Mouse (Mus musculus) gastrocnemius, adult 8-10 months (tissue): ENCODE results near the gene Traf7. TPM values are rescaled to one million over a fixed set of nuclear protein-coding genes. Genes with fewer than 3 reads are reported as not detected.

ENCODE experiments used
- total RNA-seq, 4 experiments: library from RNA; stranded (reverse); gene quantifications; 2 replicates each; pipeline ENCODE4 v1.2.4; 2022

Traf7 gene
- total RNA-seq, 4 experiments from 2014 or later: 25.0 to 28.2 (median 26.2) TPM

Other genes with a start within 250 kb of the Traf7 start
- not detected for gene Abca17, start 176.9 kb downstream of the Traf7 start, total RNA-seq
- gene Abca3, start 176.0 kb downstream of the Traf7 start, total RNA-seq: 1 to 10 TPM; 5.7 to 6.7 (median 6.4) TPM
- 10 to 100 TPM; 51.0 to 54.1 (median 52.4) TPM for gene Rnps1, start 113.4 kb downstream of the Traf7 start, total RNA-seq
- 100 to 1,000 TPM; 133 to 159 (median 146) TPM for gene Eci1, start 101.3 kb downstream of the Traf7 start, total RNA-seq
- 1 to 10 TPM in 1 of 4 experiments, under 1 TPM in 3; 0.15 to 1.0 (median 0.79) TPM for gene Dnase1l2, start 84.8 kb downstream of the Traf7 start, total RNA-seq
- 10 to 100 TPM; 13.6 to 14.6 (median 14.2) TPM for gene E4f1, start 57.6 kb downstream of the Traf7 start, total RNA-seq
- 10 to 100 TPM; 55.1 to 60.3 (median 60.2) TPM for gene Pgp, start 57.5 kb downstream of the Traf7 start, total RNA-seq
- not detected for gene Bricd5, start 54.1 kb downstream of the Traf7 start, total RNA-seq
- gene Mlst8, start 48.9 kb downstream of the Traf7 start, total RNA-seq: 10 to 100 TPM in 2 of 4 experiments, 1 to 10 TPM in 2; 8.2 to 11.3 (median 9.6) TPM
- gene Caskin1, start 39.3 kb downstream of the Traf7 start, total RNA-seq: under 1 TPM in 2 of 4 experiments, not detected in 2; 0.05 to 0.21 TPM
- gene Rab26, start 6.3 kb upstream of the Traf7 start, total RNA-seq: under 1 TPM in 1 of 4 experiments, not detected in 3; 0.27 TPM
- gene Pkd1, start 21.9 kb upstream of the Traf7 start, total RNA-seq: 10 to 100 TPM; 14.6 to 20.4 (median 19.0) TPM
- 10 to 100 TPM; 75.8 to 86.4 (median 82.7) TPM for gene Tsc2, start 104.7 kb upstream of the Traf7 start, total RNA-seq
- 1 to 10 TPM; 1.8 to 3.4 (median 2.2) TPM for gene Nthl1, start 104.7 kb upstream of the Traf7 start, total RNA-seq
- gene Slc9a3r2, start 122.4 kb upstream of the Traf7 start, total RNA-seq: 10 to 100 TPM; 17.8 to 38.4 (median 20.8) TPM
- gene Npw, start 130.5 kb upstream of the Traf7 start, total RNA-seq: not detected
- 10 to 100 TPM; 22.4 to 27.6 (median 27.0) TPM for gene Zfp598, start 141.7 kb upstream of the Traf7 start, total RNA-seq
- under 1 TPM in 1 of 4 experiments, not detected in 3; 0.17 TPM for gene Syngr3, start 162.0 kb upstream of the Traf7 start, total RNA-seq
- gene Gfer, start 168.2 kb upstream of the Traf7 start, total RNA-seq: 10 to 100 TPM; 38.2 to 54.4 (median 44.7) TPM
- gene Noxo1, start 168.3 kb upstream of the Traf7 start, total RNA-seq: under 1 TPM; 0.22 to 0.70 (median 0.42) TPM
- gene Tbl3, start 179.7 kb upstream of the Traf7 start, total RNA-seq: 10 to 100 TPM; 15.9 to 18.6 (median 17.1) TPM
- not detected for gene Rnf151, start 190.1 kb upstream of the Traf7 start, total RNA-seq
- 100 to 1,000 TPM; 558 to 703 (median 654) TPM for gene Rps2, start 190.2 kb upstream of the Traf7 start, total RNA-seq
- gene Ndufb10, start 196.5 kb upstream of the Traf7 start, total RNA-seq: 100 to 1,000 TPM; 409 to 503 (median 459) TPM
- 100 to 1,000 TPM; 757 to 827 (median 779) TPM for gene Rpl3l, start 199.9 kb upstream of the Traf7 start, total RNA-seq
- gene Msrb1, start 208.7 kb upstream of the Traf7 start, total RNA-seq: 100 to 1,000 TPM; 144 to 160 (median 145) TPM
- gene Hs3st6, start 225.1 kb upstream of the Traf7 start, total RNA-seq: not detected